Mouse (Mus musculus) liver, adult 2 months (tissue): ENCODE data around the gene Nemp1. TPM values are rescaled to one million over a fixed set of nuclear protein-coding genes. Genes with fewer than 3 reads are reported as not detected.

Source experiments
- DNase-seq: peaks from one replicate; pipeline ENCODE4 v3.0.0-alpha.2; 2011; ENCODE audit warnings: low read depth, low spot score; ENCODE audit errors: extremely low read depth
- H3K27ac ChIP-seq: fragments of 200-500 bp; replicated peaks from 2 replicates; pipeline ENCODE4 v1.5.1; 2012; ENCODE audit warnings: low read depth, mild to moderate bottlenecking, control low read depth, inconsistent platforms, low read length; ENCODE audit not compliant: insufficient read depth
- H3K27me3 ChIP-seq: fragments of 200-500 bp; 2 replicates; pipeline ENCODE4 v1.6.1; 2012; ENCODE audit warnings: mild to moderate bottlenecking, moderate library complexity, low read length, inconsistent platforms; ENCODE audit not compliant: control insufficient read depth, insufficient read depth
- H3K36me3 ChIP-seq: fragments of 200-500 bp; 2 replicates; pipeline ENCODE4 v1.6.1; 2012; ENCODE audit warnings: low read length, inconsistent platforms; ENCODE audit not compliant: control insufficient read depth, insufficient read depth
- H3K4me1 ChIP-seq: fragments of 200-500 bp; 2 replicates; pipeline ENCODE4 v1.6.1; 2011; ENCODE audit warnings: low read length; ENCODE audit not compliant: control insufficient read depth, insufficient read depth
- H3K4me3 ChIP-seq: fragments of 200-500 bp; 2 replicates; pipeline ENCODE4 v1.5.1; 2011; ENCODE audit warnings: low read depth, mild to moderate bottlenecking, control low read depth, low read length, moderate library complexity; ENCODE audit not compliant: insufficient read depth
- H3K79me2 ChIP-seq: fragments of 200-500 bp; 2 replicates; pipeline ENCODE4 v1.6.1; 2012; ENCODE audit warnings: inconsistent platforms, mild to moderate bottlenecking, low read length, moderate library complexity; ENCODE audit not compliant: control insufficient read depth, insufficient read depth
- H3K9ac ChIP-seq: fragments of 200-500 bp; 2 replicates; pipeline ENCODE4 v1.6.1; 2012; ENCODE audit warnings: low read depth, mild to moderate bottlenecking, control low read depth, inconsistent platforms, low read length
- CTCF ChIP-seq: fragments of 200-500 bp; IDR thresholded peaks from 2 replicates; pipeline ENCODE4 v1.5.1; 2011; ENCODE audit warnings: low read depth, low read length, control low read depth
- POLR2A ChIP-seq: fragments of 200-500 bp; IDR thresholded peaks from 2 replicates; pipeline ENCODE4 v1.6.1; 2011; ENCODE audit warnings: low read length, control low read depth; ENCODE audit not compliant: insufficient read depth; ENCODE audit errors: extremely low read depth
- WGBS: fragments of 180-500 bp; shearing (Covaris S2); methylation state at CpG from one replicate; pipeline ENCODE4 v1.1.7; 2018; 5-methylcytosine and 5-hydroxymethylcytosine counted together
- polyA plus RNA-seq: library from polyadenylated mRNA; depleted of rRNA; stranded (reverse); fragments of >200 nt; gene quantifications from 2 replicates; pipeline ENCODE4 v1.2.3, GENCODE M21; 2012; rRNA removed
- total RNA-seq: library from RNA; depleted of rRNA; stranded (reverse); fragments of >200 nt; gene quantifications from 2 replicates; pipeline ENCODE4 v1.2.3, GENCODE M21; 2014; rRNA removed

The Nemp1 gene
- total and polyA plus RNA-seq, 2 experiments, result 2.0 to 5.5 TPM

DNA sequence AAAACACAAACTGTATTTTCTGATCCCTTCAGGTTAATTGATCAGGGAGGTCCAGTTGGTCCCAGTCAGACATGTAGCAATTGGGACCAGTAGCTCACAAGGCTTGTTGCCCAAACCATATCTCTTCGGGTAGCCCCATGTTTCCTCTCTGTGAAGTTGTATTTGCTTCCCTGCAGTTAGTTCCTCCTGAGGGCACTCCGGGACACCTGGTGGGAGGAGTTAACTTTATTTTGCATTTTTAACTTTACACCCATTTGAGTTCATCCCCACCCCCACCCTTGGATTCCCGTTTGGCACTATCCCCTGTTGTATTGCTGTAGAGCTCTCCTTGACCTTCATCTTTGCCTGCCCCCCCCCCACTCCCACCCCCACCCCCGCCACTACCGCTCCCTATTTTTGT is 79.2 kb downstream of the Nemp1 start:
- Histone ChIP-seq H3K27ac (peak overlapping the region; percentile 87), H3K79me2 (peaks cover 38% of the 10 kb centered on the region), H3K9ac (peak overlapping the region; percentile 13; the same call in 1 of the 2 replicates), H3K27me3 (no peaks in the 10 kb centered on the region), H3K4me3 (no peak overlapping the region), H3K4me1 (peaks cover 38% of the 10 kb centered on the region), H3K36me3 (peaks cover 28% of the 10 kb centered on the region)
- DNase-seq, result peak; percentile 80
- no peak for TF ChIP-seq CTCF
- no peak for TF ChIP-seq POLR2A
- 10% methylated on average over 5 of the region's 5 CpGs for WGBS

DNA sequence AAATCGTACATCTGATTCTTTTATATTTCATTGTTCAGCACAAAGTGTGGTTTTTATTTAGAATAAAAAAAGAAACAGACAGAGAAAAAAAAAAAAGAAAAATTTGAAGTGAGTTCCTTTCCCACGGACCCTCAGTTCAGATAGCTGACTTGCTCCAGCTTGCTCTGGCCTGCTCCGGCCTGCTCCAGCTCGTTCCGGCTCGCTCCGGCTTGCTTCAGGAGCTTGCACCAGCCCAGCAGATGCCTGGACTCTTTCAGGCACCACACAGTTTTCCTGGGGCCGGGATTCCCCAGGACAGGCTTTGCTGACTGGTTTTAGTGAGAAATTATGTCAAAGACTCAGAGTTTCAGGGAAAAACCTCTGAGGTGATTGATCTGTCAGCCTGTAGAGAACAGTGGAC is 80.6 kb downstream of the Nemp1 start:
- H3K9ac ChIP-seq, result peak overlapping the region; percentile 30; the same call in 1 of the 2 replicates
- H3K36me3 ChIP-seq, result peaks cover 24% of the 10 kb centered on the region
- peaks cover 34% of the 10 kb centered on the region for H3K4me1 ChIP-seq
- no peaks in the 10 kb centered on the region for H3K27me3 ChIP-seq
- H3K79me2 ChIP-seq, result peaks cover 24% of the 10 kb centered on the region
- H3K4me3 ChIP-seq, result peak overlapping the region; percentile 24; the same call in 1 of the 2 replicates
- no peak for DNase-seq
- 79% methylated on average over 8 of the region's 8 CpGs for WGBS
- TF ChIP-seq POLR2A (no peak), CTCF (no peak)
- H3K27ac ChIP-seq, result peak overlapping the region; percentile 76

DNA sequence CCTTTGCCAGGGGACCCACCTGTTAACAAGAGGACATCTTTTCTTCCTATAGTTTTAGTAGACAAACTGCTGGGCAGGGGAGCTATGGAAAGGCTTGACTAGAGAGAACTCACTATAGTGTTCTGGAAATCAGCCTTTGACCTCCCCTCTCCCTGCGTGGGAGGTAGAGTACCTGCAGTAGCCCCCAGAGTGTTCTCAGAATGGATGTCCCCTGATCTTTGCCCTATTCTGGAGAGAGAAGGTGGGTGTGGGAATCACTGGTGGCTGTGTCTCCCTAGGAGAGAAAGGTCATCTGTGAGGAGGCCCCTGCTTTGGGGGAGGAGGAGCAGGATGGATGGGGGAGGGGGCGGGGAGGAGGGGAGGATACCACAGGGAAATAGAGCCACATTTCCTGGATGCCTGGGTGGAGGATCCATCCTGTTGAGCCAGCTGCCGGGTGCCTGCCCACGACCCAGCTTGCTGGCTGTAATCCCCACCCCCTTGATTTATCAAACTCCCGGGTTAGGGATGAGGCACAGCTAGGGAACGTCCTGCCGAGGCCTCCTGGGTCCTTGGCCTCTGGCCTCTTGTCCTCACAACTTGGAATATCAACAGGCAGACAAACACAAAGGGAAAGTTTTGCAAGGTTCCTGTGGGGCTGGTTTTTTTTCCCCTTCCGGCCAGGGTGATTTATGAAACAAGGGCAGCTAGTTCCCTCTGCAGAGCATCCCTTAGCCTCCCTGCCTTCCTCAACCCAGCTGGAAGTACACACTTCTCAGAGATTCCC is 82.3 kb downstream of the Nemp1 start:
- H3K27me3 ChIP-seq, result no peaks in the 10 kb centered on the region
- H3K36me3 ChIP-seq, result peaks cover 10% of the 10 kb centered on the region
- H3K9ac ChIP-seq, result peak overlapping the region; percentile 51
- H3K27ac ChIP-seq, result peak overlapping the region; percentile 76
- DNase-seq, result peak; percentile 94
- H3K4me3 ChIP-seq, result peak overlapping the region; percentile 58
- TF ChIP-seq CTCF (no peak), POLR2A (no peak)
- peaks cover 32% of the 10 kb centered on the region for H3K4me1 ChIP-seq
- H3K79me2 ChIP-seq, result peaks cover 8% of the 10 kb centered on the region; the same call in 1 of the 2 replicates
- WGBS, result 6% methylated on average over 8 of the region's 8 CpGs

DNA sequence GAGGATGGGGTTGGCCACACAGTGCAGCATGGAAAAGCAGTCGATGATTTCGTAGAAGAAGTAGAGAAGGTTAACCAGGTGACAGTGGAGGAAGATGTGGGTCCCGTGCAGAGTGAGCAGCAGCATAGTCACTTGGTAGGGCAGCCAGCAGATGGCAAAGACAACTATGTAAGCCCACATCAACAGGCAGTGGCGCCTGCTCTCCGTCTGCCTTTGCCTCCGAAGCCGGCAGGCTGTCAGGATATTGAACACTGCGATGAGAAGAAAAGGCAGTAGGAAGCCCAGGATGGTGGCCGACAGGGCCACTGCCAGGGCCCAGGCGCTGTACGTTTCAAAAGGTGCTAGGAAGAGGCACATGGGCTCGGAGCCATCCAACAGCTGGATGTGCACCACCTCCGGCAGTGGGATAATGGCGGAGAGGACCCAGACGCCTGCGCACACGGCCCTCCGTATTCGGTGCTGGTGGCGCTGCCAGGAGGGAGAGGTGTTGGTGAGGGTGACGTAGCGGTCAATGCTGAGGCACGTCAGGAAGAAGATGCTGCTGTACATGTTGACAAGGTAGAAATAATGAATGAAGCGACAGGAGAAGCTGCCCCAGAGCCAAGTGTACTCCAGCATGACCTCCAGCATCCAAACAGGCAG is 83.6 kb downstream of the Nemp1 start:
- no peak for DNase-seq

More for the DNA sequence above, 83.6 kb downstream of the Nemp1 start:
- Histone ChIP-seq H3K36me3 (peaks cover 5% of the 10 kb centered on the region; the same call in 1 of the 2 replicates), H3K4me3 (peak overlapping the region; percentile 58), H3K79me2 (peaks cover 3% of the 10 kb centered on the region; the same call in 1 of the 2 replicates), H3K27ac (peak overlapping the region; percentile 53), H3K4me1 (peaks cover 31% of the 10 kb centered on the region), H3K9ac (peak overlapping the region; percentile 51), H3K27me3 (no peaks in the 10 kb centered on the region)
- 62% methylated on average over 24 of the region's 24 CpGs for WGBS
- TF ChIP-seq CTCF (no peak), POLR2A (no peak)

Other genes with a start within 250 kb of the Nemp1 start
- 0.20 and 0.37 TPM in 2 replicates for gene Stac3, start 165.2 kb upstream of the Nemp1 start, total RNA-seq
- gene Stac3, start 165.2 kb upstream of the Nemp1 start, polyA plus RNA-seq, result 0.42 and 0.49 TPM in 2 replicates
- 0.09 and 0.40 TPM in 2 replicates for gene Ndufa4l2, start 151.9 kb upstream of the Nemp1 start, total RNA-seq
- gene Ndufa4l2, start 151.9 kb upstream of the Nemp1 start, polyA plus RNA-seq, result 4.0 and 4.4 TPM in 2 replicates
- gene Shmt2, start 144.5 kb upstream of the Nemp1 start, total RNA-seq, result 130 and 154 TPM in 2 replicates
- 309 and 324 TPM in 2 replicates for gene Shmt2, start 144.5 kb upstream of the Nemp1 start, polyA plus RNA-seq
- gene Nxph4, start 132.3 kb upstream of the Nemp1 start, total RNA-seq, result not detected in 2 replicates
- gene Nxph4, start 132.3 kb upstream of the Nemp1 start, polyA plus RNA-seq, result 0.05 TPM in 1 of 2 replicates, not detected in the other
- 193 and 278 TPM in 2 replicates for gene Lrp1, start 45.8 kb upstream of the Nemp1 start, total RNA-seq
- gene Lrp1, start 45.8 kb upstream of the Nemp1 start, polyA plus RNA-seq, result 354 and 373 TPM in 2 replicates
- 27.7 and 29.1 TPM in 2 replicates for gene Stat6, start 23.9 kb upstream of the Nemp1 start, total RNA-seq
- gene Stat6, start 23.9 kb upstream of the Nemp1 start, polyA plus RNA-seq, result 29.4 and 44.7 TPM in 2 replicates
- 8.9 and 13.4 TPM in 2 replicates for gene Nab2, start 1.7 kb downstream of the Nemp1 start, total RNA-seq
- 16.0 and 16.6 TPM in 2 replicates for gene Nab2, start 1.7 kb downstream of the Nemp1 start, polyA plus RNA-seq
- 0.18 TPM in 1 of 2 replicates, not detected in the other for gene Myo1a, start 38.3 kb downstream of the Nemp1 start, total RNA-seq
- gene Myo1a, start 38.3 kb downstream of the Nemp1 start, polyA plus RNA-seq, result 0.02 TPM in 1 of 2 replicates, not detected in the other
- gene Tac2, start 57.6 kb downstream of the Nemp1 start, total RNA-seq, result not detected in 2 replicates
- not detected in 2 replicates for gene Tac2, start 57.6 kb downstream of the Nemp1 start, polyA plus RNA-seq
- gene Zbtb39, start 72.6 kb downstream of the Nemp1 start, total RNA-seq, result 4.1 and 5.8 TPM in 2 replicates
- gene Zbtb39, start 72.6 kb downstream of the Nemp1 start, polyA plus RNA-seq, result 5.3 and 5.9 TPM in 2 replicates
- 4.8 and 8.8 TPM in 2 replicates for gene Gpr182, start 84.8 kb downstream of the Nemp1 start, total RNA-seq
- gene Gpr182, start 84.8 kb downstream of the Nemp1 start, polyA plus RNA-seq, result 18.4 and 26.2 TPM in 2 replicates
- gene Rdh1, start 92.8 kb downstream of the Nemp1 start, total RNA-seq, result 0.18 and 0.27 TPM in 2 replicates
- 0.20 TPM in 2 replicates for gene Rdh1, start 92.8 kb downstream of the Nemp1 start, polyA plus RNA-seq
- not detected in 2 replicates for gene Rdh16f1, start 92.9 kb downstream of the Nemp1 start, total RNA-seq
- not detected in 2 replicates for gene Rdh16f1, start 92.9 kb downstream of the Nemp1 start, polyA plus RNA-seq
- 75.6 and 121 TPM in 2 replicates for gene Rdh9, start 109.5 kb downstream of the Nemp1 start, total RNA-seq
- gene Rdh9, start 109.5 kb downstream of the Nemp1 start, polyA plus RNA-seq, result 54.4 and 60.2 TPM in 2 replicates
- gene Rdh16, start 134.3 kb downstream of the Nemp1 start, total RNA-seq, result 74.0 and 111 TPM in 2 replicates
- gene Rdh16, start 134.3 kb downstream of the Nemp1 start, polyA plus RNA-seq, result 43.8 and 55.8 TPM in 2 replicates
- not detected in 2 replicates for gene Rdh19, start 183.0 kb downstream of the Nemp1 start, total RNA-seq
- 0.05 TPM in 1 of 2 replicates, not detected in the other for gene Rdh19, start 183.0 kb downstream of the Nemp1 start, polyA plus RNA-seq
- gene Rdh16f2, start 199.6 kb downstream of the Nemp1 start, total RNA-seq, result 282 and 329 TPM in 2 replicates
- 281 and 297 TPM in 2 replicates for gene Rdh16f2, start 199.6 kb downstream of the Nemp1 start, polyA plus RNA-seq
- gene Rdh7, start 221.9 kb downstream of the Nemp1 start, total RNA-seq, result 1,124 and 1,219 TPM in 2 replicates
- gene Rdh7, start 221.9 kb downstream of the Nemp1 start, polyA plus RNA-seq, result 1,436 and 1,472 TPM in 2 replicates
- 25.6 and 26.9 TPM in 2 replicates for gene Sdr9c7, start 231.6 kb downstream of the Nemp1 start, total RNA-seq
- gene Sdr9c7, start 231.6 kb downstream of the Nemp1 start, polyA plus RNA-seq, result 20.4 and 36.7 TPM in 2 replicates